Mouse (Mus musculus) adrenal gland, postnatal 14 days (tissue): ENCODE data around the gene Cdh22. TPM values are rescaled to one million over a fixed set of nuclear protein-coding genes. Genes with fewer than 3 reads are reported as not detected.
A peak's percentile ranks its signal among the peaks of the same experiment; 100 is the strongest.

Experiments
- DNase-seq: peaks from one replicate; pipeline ENCODE4 v3.0.0; 2021; ENCODE audit warnings: mixed read lengths
- total RNA-seq: library from RNA; stranded (reverse); gene quantifications from 2 replicates; pipeline ENCODE4 v1.2.3, GENCODE M21; 2021

The Cdh22 gene
- total RNA-seq, 1 experiment from 2014 or later: 1.3 TPM

- no peak for DNase-seq
Measured at GRCm38 (mm10) chr2:165248967-165249366, 14.3 kb upstream of the Cdh22 start.

- DNase-seq: no peak
Measured at GRCm38 (mm10) chr2:165246349-165246748, 11.7 kb upstream of the Cdh22 start.

- DNase-seq: no peak
Measured at GRCm38 (mm10) chr2:165243122-165243720, 8.6 kb upstream of the Cdh22 start.

- no peak for DNase-seq
Measured at GRCm38 (mm10) chr2:165242575-165242974, 7.9 kb upstream of the Cdh22 start.

GRCm38 (mm10) chr2:165241786-165242185 is 7.1 kb upstream of the Cdh22 start:
- no peak for DNase-seq

GRCm38 (mm10) chr2:165240371-165240770 is 5.7 kb upstream of the Cdh22 start:
- DNase-seq: no peak

- no peak for DNase-seq
Measured at GRCm38 (mm10) chr2:165239533-165240144, 5.0 kb upstream of the Cdh22 start.

- DNase-seq: peak; percentile 48
Measured at GRCm38 (mm10) chr2:165238416-165239145, 3.9 kb upstream of the Cdh22 start.

GRCm38 (mm10) chr2:165234291-165234612 is 401 bp downstream of the Cdh22 start:
- DNase-seq: no peak

GRCm38 (mm10) chr2:165233491-165234290 is 962 bp downstream of the Cdh22 start:
- peak; percentile 82 for DNase-seq

- no peak for DNase-seq
Measured at GRCm38 (mm10) chr2:165229050-165229449, 5.6 kb downstream of the Cdh22 start.

- DNase-seq: no peak
Measured at GRCm38 (mm10) chr2:165223837-165224236, 10.8 kb downstream of the Cdh22 start.

GRCm38 (mm10) chr2:165221952-165222351 is 12.7 kb downstream of the Cdh22 start:
- DNase-seq: no peak

GRCm38 (mm10) chr2:165220347-165220945 is 14.2 kb downstream of the Cdh22 start:
- no peak for DNase-seq

- no peak for DNase-seq
Measured at GRCm38 (mm10) chr2:165218954-165219353, 15.7 kb downstream of the Cdh22 start.

- DNase-seq: no peak
Measured at GRCm38 (mm10) chr2:165217361-165218149, 17.1 kb downstream of the Cdh22 start.

- peak; percentile 54 for DNase-seq
Measured at GRCm38 (mm10) chr2:165215103-165215951, 19.3 kb downstream of the Cdh22 start.

- DNase-seq: no peak
Measured at GRCm38 (mm10) chr2:165211426-165212079, 23.1 kb downstream of the Cdh22 start.

GRCm38 (mm10) chr2:165210948-165211347 is 23.7 kb downstream of the Cdh22 start:
- no peak for DNase-seq

GRCm38 (mm10) chr2:165207689-165208088 is 27.0 kb downstream of the Cdh22 start:
- DNase-seq: no peak
